Mouse (Mus musculus): ENCODE data around the gene Zbtb34. TPM values are rescaled to one million over a fixed set of nuclear protein-coding genes. Genes with fewer than 3 reads are reported as not detected.

The Zbtb34 gene
- polyA plus RNA-seq, 1 experiment from 2014 or later: 4.5 TPM

GRCm38 (mm10) chr2:33371648-33372408 is 59.3 kb downstream of the Zbtb34 start:
- WGBS: 32% methylated on average over 18 of the region's 18 CpGs
- DNase-seq (ENCODE audit: low spot score) (no peak), ATAC-seq (no peak)
- Histone ChIP-seq H3K9me3 (ENCODE audit: low read length) (no peaks in the 10 kb centered on the region), H3K27me3 (replicated peaks; ENCODE audit: insufficient read depth, low read length) (no peaks in the 10 kb centered on the region), H3K4me3 (ENCODE audit: low read depth, low read length) (peak overlapping the region; percentile 53; the same call in 1 of the 2 replicates), H3K9ac (replicated peaks; ENCODE audit: low read depth) (no peak overlapping the region), H3K4me1 (ENCODE audit: insufficient read depth, low read depth, low read length) (peaks cover 4% of the 10 kb centered on the region; the same call in 1 of the 2 replicates), H3K27ac (ENCODE audit: low read length) (no peak overlapping the region), H3K36me3 (ENCODE audit: insufficient read depth, low read length) (no peaks in the 10 kb centered on the region), H3K4me2 (replicated peaks; ENCODE audit: low read depth, low read length) (peak overlapping the region; percentile 66)
- TF ChIP-seq EP300 (IDR thresholded peaks at IDR 0.05): no peak
- TF ChIP-seq CTCF (IDR thresholded peaks at IDR 0.05): no peak

GRCm38 (mm10) chr2:33370777-33371647 is 60.1 kb downstream of the Zbtb34 start, which contains the start of gene Ralgps1:
Gene Ralgps1, minus strand, starts transcription at chr2:33371486.
- DNase-seq (ENCODE audit: low spot score): peak; percentile 98
- peak within 1 kb of the TSS; percentile 90 for H3K27ac ChIP-seq (ENCODE audit: low read length)
- 2% methylated on average over 45 of the region's 74 CpGs for WGBS
- H3K4me3 ChIP-seq (ENCODE audit: low read depth, low read length): peak within 1 kb of the TSS; percentile 53
- H3K27me3 ChIP-seq (replicated peaks; ENCODE audit: insufficient read depth, low read length): no peaks in the 10 kb centered on the region
- H3K36me3 ChIP-seq (ENCODE audit: insufficient read depth, low read length): no peaks in the 10 kb centered on the region
- peaks cover 4% of the 10 kb centered on the region; the same call in 1 of the 2 replicates for H3K4me1 ChIP-seq (ENCODE audit: insufficient read depth, low read depth, low read length)
- TF ChIP-seq CTCF (IDR thresholded peaks at IDR 0.05): no peak
- TF ChIP-seq EP300 (IDR thresholded peaks at IDR 0.05): no peak
- H3K4me2 ChIP-seq (replicated peaks; ENCODE audit: low read depth, low read length): peak within 1 kb of the TSS; percentile 66
- H3K9me3 ChIP-seq (ENCODE audit: low read length): no peaks in the 10 kb centered on the region
- H3K9ac ChIP-seq (replicated peaks; ENCODE audit: low read depth): no peak within 1 kb of the TSS; the same call in 1 of the 2 replicates
- ATAC-seq: peak; percentile 98

- Histone ChIP-seq H3K9ac (replicated peaks; ENCODE audit: low read depth) (no peak overlapping the region), H3K27ac (ENCODE audit: low read length) (0 out of 2 replicates have a peak overlapping the region, but pooled peaks have one; percentile 14), H3K4me2 (replicated peaks; ENCODE audit: low read depth, low read length) (peak overlapping the region; percentile 66), H3K9me3 (ENCODE audit: low read length) (no peaks in the 10 kb centered on the region), H3K27me3 (replicated peaks; ENCODE audit: insufficient read depth, low read length) (no peaks in the 10 kb centered on the region), H3K4me3 (ENCODE audit: low read depth, low read length) (peak overlapping the region; percentile 53), H3K36me3 (ENCODE audit: insufficient read depth, low read length) (no peaks in the 10 kb centered on the region), H3K4me1 (ENCODE audit: insufficient read depth, low read depth, low read length) (peaks cover 4% of the 10 kb centered on the region; the same call in 1 of the 2 replicates)
- WGBS: 13% methylated on average over 13 of the region's 15 CpGs
- TF ChIP-seq CTCF (IDR thresholded peaks at IDR 0.05): no peak
- TF ChIP-seq EP300 (IDR thresholded peaks at IDR 0.05): no peak
- DNase-seq (ENCODE audit: low spot score) (no peak), ATAC-seq (no peak)
Measured at GRCm38 (mm10) chr2:33370276-33370776, 60.8 kb downstream of the Zbtb34 start.

- H3K9me3 ChIP-seq (ENCODE audit: low read length): no peaks in the 10 kb centered on the region
- no peak overlapping the region for H3K9ac ChIP-seq (replicated peaks; ENCODE audit: low read depth)
- no peak for TF ChIP-seq EP300 (IDR thresholded peaks at IDR 0.05)
- TF ChIP-seq CTCF (IDR thresholded peaks at IDR 0.05): no peak
- H3K27ac ChIP-seq (ENCODE audit: low read length): no peak overlapping the region
- H3K36me3 ChIP-seq (ENCODE audit: insufficient read depth, low read length): no peaks in the 10 kb centered on the region
- ATAC-seq (no peak), DNase-seq (ENCODE audit: low spot score) (no peak)
- no peak overlapping the region for H3K4me2 ChIP-seq (replicated peaks; ENCODE audit: low read depth, low read length)
- no peak overlapping the region for H3K4me3 ChIP-seq (ENCODE audit: low read depth, low read length)
- 85% methylated on average over 3 of the region's 3 CpGs for WGBS
- no peaks in the 10 kb centered on the region for H3K27me3 ChIP-seq (replicated peaks; ENCODE audit: insufficient read depth, low read length)
- peaks cover 4% of the 10 kb centered on the region; the same call in 1 of the 2 replicates for H3K4me1 ChIP-seq (ENCODE audit: insufficient read depth, low read depth, low read length)
Measured at GRCm38 (mm10) chr2:33369453-33369852, 61.7 kb downstream of the Zbtb34 start.

- 73% methylated on average over 1 of the region's 1 CpGs for WGBS
- Histone ChIP-seq H3K4me1 (ENCODE audit: insufficient read depth, low read depth, low read length) (peaks cover 4% of the 10 kb centered on the region; the same call in 1 of the 2 replicates), H3K9ac (replicated peaks; ENCODE audit: low read depth) (no peak overlapping the region), H3K36me3 (ENCODE audit: insufficient read depth, low read length) (no peaks in the 10 kb centered on the region), H3K27ac (ENCODE audit: low read length) (no peak overlapping the region), H3K9me3 (ENCODE audit: low read length) (no peaks in the 10 kb centered on the region), H3K4me2 (replicated peaks; ENCODE audit: low read depth, low read length) (no peak overlapping the region), H3K4me3 (ENCODE audit: low read depth, low read length) (no peak overlapping the region), H3K27me3 (replicated peaks; ENCODE audit: insufficient read depth, low read length) (no peaks in the 10 kb centered on the region)
- ATAC-seq (no peak), DNase-seq (ENCODE audit: low spot score) (no peak)
- TF ChIP-seq EP300 (IDR thresholded peaks at IDR 0.05): no peak
- no peak for TF ChIP-seq CTCF (IDR thresholded peaks at IDR 0.05)
Measured at GRCm38 (mm10) chr2:33368486-33368885, 62.6 kb downstream of the Zbtb34 start.
